Mouse (Mus musculus): ENCODE results near the gene Mtus2. TPM values are rescaled to one million over a fixed set of nuclear protein-coding genes. Genes with fewer than 3 reads are reported as not detected.

Mtus2 gene
- total and polyA plus RNA-seq, 2 experiments from 2014 or later = 38.0 to 41.6 TPM

DNA sequence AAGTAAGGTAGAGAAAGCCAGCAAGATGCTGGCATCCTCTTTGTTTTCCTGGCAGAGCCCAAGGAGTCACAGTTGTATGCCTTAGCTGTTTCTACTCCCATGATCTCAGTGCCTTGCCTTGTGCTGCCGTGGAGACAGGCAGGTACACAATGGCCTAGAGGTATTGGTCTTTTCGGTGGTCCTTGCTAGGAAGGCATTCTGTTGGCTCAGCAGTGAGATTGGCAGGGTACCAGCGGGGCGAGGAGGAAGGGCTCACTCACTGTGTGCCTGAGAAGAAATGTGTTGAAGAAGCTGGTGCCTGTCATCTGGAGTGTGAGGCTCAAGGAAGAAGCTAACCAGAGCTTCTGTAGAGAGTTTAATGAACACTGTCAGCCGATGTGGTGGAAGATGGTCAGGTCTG is 1.4 kb upstream of the Mtus2 start:
- no peak overlapping the region for H3K27ac ChIP-seq (ENCODE audit: low read depth, low read length)
- no peaks in the 10 kb centered on the region for H3K9me3 ChIP-seq (ENCODE audit: low read length)
- ATAC-seq (ENCODE audit: low FRiP score) (no peak), DNase-seq (ENCODE audit: low spot score) (no peak)
- no peak overlapping the region for H3K4me3 ChIP-seq (ENCODE audit: low read depth, low read length)
- peak overlapping the region; percentile 84 for H3K4me2 ChIP-seq (ENCODE audit: low read depth, low read length, poor library complexity, severe bottlenecking)
- H3K27me3 ChIP-seq (ENCODE audit: insufficient read depth, low read length) = no peaks in the 10 kb centered on the region
- no peak for TF ChIP-seq CTCF (IDR thresholded peaks at IDR 0.05)
- H3K36me3 ChIP-seq (ENCODE audit: insufficient read depth, low read length) = no peaks in the 10 kb centered on the region
- no peaks in the 10 kb centered on the region; the same call in 1 of the 2 replicates for H3K4me1 ChIP-seq (ENCODE audit: insufficient read depth, low read length)
- H3K9ac ChIP-seq (replicated peaks; ENCODE audit: low read length, poor library complexity, severe bottlenecking) = no peak overlapping the region
- 41% methylated on average over 5 of the region's 5 CpGs for WGBS

- Histone ChIP-seq H3K36me3 (ENCODE audit: insufficient read depth, low read length) (no peaks in the 10 kb centered on the region), H3K9ac (replicated peaks; ENCODE audit: low read length, poor library complexity, severe bottlenecking) (peak overlapping the region; percentile 60), H3K4me1 (ENCODE audit: insufficient read depth, low read length) (no peaks in the 10 kb centered on the region; the same call in 1 of the 2 replicates), H3K9me3 (ENCODE audit: low read length) (no peaks in the 10 kb centered on the region), H3K4me3 (ENCODE audit: low read depth, low read length) (peak overlapping the region; percentile 75), H3K4me2 (ENCODE audit: low read depth, low read length, poor library complexity, severe bottlenecking) (peak overlapping the region; percentile 84), H3K27ac (ENCODE audit: low read depth, low read length) (0 out of 2 replicates have a peak overlapping the region, but pooled peaks have one; percentile 43), H3K27me3 (ENCODE audit: insufficient read depth, low read length) (no peaks in the 10 kb centered on the region)
- 3% methylated on average over 11 of the region's 11 CpGs for WGBS
- no peak for DNase-seq (ENCODE audit: low spot score)
- ATAC-seq (ENCODE audit: low FRiP score) = peak; percentile 8; the same call in 1 of the 2 replicates
- no peak for TF ChIP-seq CTCF (IDR thresholded peaks at IDR 0.05)
These were observed 699 bp upstream of the Mtus2 start for GRCm38 (mm10) chr5:147956421-147956820.

- peak overlapping the region; percentile 74 for H3K27ac ChIP-seq (ENCODE audit: low read depth, low read length)
These were observed 612 bp downstream of the Mtus2 start for GRCm38 (mm10) chr5:147957592-147958271.

GRCm38 (mm10) chr5:147958552-147958951 is 1.4 kb downstream of the Mtus2 start:
- no peaks in the 10 kb centered on the region for H3K9me3 ChIP-seq (ENCODE audit: low read length)
- peak overlapping the region; percentile 42; the same call in 1 of the 2 replicates for H3K9ac ChIP-seq (replicated peaks; ENCODE audit: low read length, poor library complexity, severe bottlenecking)
- H3K4me2 ChIP-seq (ENCODE audit: low read depth, low read length, poor library complexity, severe bottlenecking) = peak overlapping the region; percentile 84
- H3K4me3 ChIP-seq (ENCODE audit: low read depth, low read length) = peak overlapping the region; percentile 75
- no peak for DNase-seq (ENCODE audit: low spot score)
- no peaks in the 10 kb centered on the region; the same call in 1 of the 2 replicates for H3K4me1 ChIP-seq (ENCODE audit: insufficient read depth, low read length)
- H3K27ac ChIP-seq (ENCODE audit: low read depth, low read length) = no peak overlapping the region
- 27% methylated on average over 13 of the region's 13 CpGs for WGBS
- no peaks in the 10 kb centered on the region for H3K27me3 ChIP-seq (ENCODE audit: insufficient read depth, low read length)
- no peaks in the 10 kb centered on the region for H3K36me3 ChIP-seq (ENCODE audit: insufficient read depth, low read length)
- TF ChIP-seq CTCF (IDR thresholded peaks at IDR 0.05) = no peak
- no peak for ATAC-seq (ENCODE audit: low FRiP score)

More at GRCm38 (mm10) chr5:147957592-147958271, 612 bp downstream of the Mtus2 start:
- Histone ChIP-seq H3K36me3 (ENCODE audit: insufficient read depth, low read length) (no peaks in the 10 kb centered on the region), H3K4me3 (ENCODE audit: low read depth, low read length) (peak overlapping the region; percentile 75), H3K4me2 (ENCODE audit: low read depth, low read length, poor library complexity, severe bottlenecking) (peak overlapping the region; percentile 84), H3K9me3 (ENCODE audit: low read length) (no peaks in the 10 kb centered on the region), H3K9ac (replicated peaks; ENCODE audit: low read length, poor library complexity, severe bottlenecking) (peak overlapping the region; percentile 60), H3K27me3 (ENCODE audit: insufficient read depth, low read length) (no peaks in the 10 kb centered on the region), H3K4me1 (ENCODE audit: insufficient read depth, low read length) (no peaks in the 10 kb centered on the region; the same call in 1 of the 2 replicates)
- peak; percentile 11; the same call in 1 of the 2 replicates for ATAC-seq (ENCODE audit: low FRiP score)
- WGBS = under 1% methylated on average over 42 of the region's 42 CpGs
- peak; percentile 32; the same call in 1 of the 2 replicates for TF ChIP-seq CTCF (IDR thresholded peaks at IDR 0.05)
- peak; percentile 77 for DNase-seq (ENCODE audit: low spot score)

DNA sequence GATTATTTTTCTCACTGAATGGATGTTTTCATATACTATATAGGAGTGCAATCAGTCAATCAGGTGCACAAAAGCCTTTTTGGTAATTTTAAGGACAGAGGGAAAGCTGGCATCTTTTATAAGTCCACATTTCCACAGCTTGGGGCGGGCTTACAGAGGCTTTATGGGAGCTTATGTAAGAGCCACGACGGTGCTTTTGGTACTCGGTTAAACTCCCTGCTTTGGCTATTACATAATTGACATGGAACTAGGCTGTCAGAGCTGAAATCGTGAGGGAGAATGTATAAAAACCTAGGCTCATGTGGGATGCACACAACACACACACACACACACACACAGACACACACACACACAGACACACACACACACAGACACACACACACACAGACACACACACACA is 2.0 kb downstream of the Mtus2 start:
- ATAC-seq (ENCODE audit: low FRiP score) = no peak

GRCm38 (mm10) chr5:147960793-147961192 is 3.7 kb downstream of the Mtus2 start:
- Histone ChIP-seq H3K27ac (ENCODE audit: low read depth, low read length) (no peak overlapping the region), H3K4me2 (ENCODE audit: low read depth, low read length, poor library complexity, severe bottlenecking) (no peak overlapping the region), H3K36me3 (ENCODE audit: insufficient read depth, low read length) (no peaks in the 10 kb centered on the region), H3K4me3 (ENCODE audit: low read depth, low read length) (no peak overlapping the region), H3K27me3 (ENCODE audit: insufficient read depth, low read length) (no peaks in the 10 kb centered on the region), H3K9me3 (ENCODE audit: low read length) (no peaks in the 10 kb centered on the region), H3K9ac (replicated peaks; ENCODE audit: low read length, poor library complexity, severe bottlenecking) (no peak overlapping the region), H3K4me1 (ENCODE audit: insufficient read depth, low read length) (peaks cover 2% of the 10 kb centered on the region; the same call in 1 of the 2 replicates)
- WGBS = 86% methylated on average over 1 of the region's 1 CpGs
- no peak for DNase-seq (ENCODE audit: low spot score)
- TF ChIP-seq CTCF (IDR thresholded peaks at IDR 0.05) = peak; percentile 57
- no peak for ATAC-seq (ENCODE audit: low FRiP score)

More for the DNA sequence above, 2.0 kb downstream of the Mtus2 start:
- no peaks in the 10 kb centered on the region for H3K27me3 ChIP-seq (ENCODE audit: insufficient read depth, low read length)
- no peaks in the 10 kb centered on the region for H3K36me3 ChIP-seq (ENCODE audit: insufficient read depth, low read length)
- peak overlapping the region; percentile 75 for H3K4me3 ChIP-seq (ENCODE audit: low read depth, low read length)
- peak overlapping the region; percentile 84 for H3K4me2 ChIP-seq (ENCODE audit: low read depth, low read length, poor library complexity, severe bottlenecking)
- no peaks in the 10 kb centered on the region for H3K9me3 ChIP-seq (ENCODE audit: low read length)
- no peaks in the 10 kb centered on the region; the same call in 1 of the 2 replicates for H3K4me1 ChIP-seq (ENCODE audit: insufficient read depth, low read length)
- no peak for TF ChIP-seq CTCF (IDR thresholded peaks at IDR 0.05)
- WGBS = 16% methylated on average over 5 of the region's 5 CpGs
- no peak overlapping the region for H3K27ac ChIP-seq (ENCODE audit: low read depth, low read length)
- no peak overlapping the region for H3K9ac ChIP-seq (replicated peaks; ENCODE audit: low read length, poor library complexity, severe bottlenecking)
- DNase-seq (ENCODE audit: low spot score) = no peak
